In genomic region chr19:29196186-29196585, GRCm38 (mm10) we compare ENCODE assay signal across 22 mouse cellular contexts. TPM values are rescaled to one million over a fixed set of nuclear protein-coding genes. Genes with fewer than 3 reads are reported as not detected.
A peak's percentile ranks its signal among the peaks of the same experiment; 100 is the strongest.
DNase-seq lines count a peak whose midpoint lies in the region; ATAC-seq and TF ChIP-seq lines count a peak whose summit lies in the region.
"Had no signal": no experiment of that assay in that cellular context is flagged by ENCODE, and none has a peak within 500 bp of the region (broad histone marks: within the 10 kb centered on the region; RNA-seq: fewer than 3 reads in every experiment).

No protein-coding gene starts in this region.

- H3K9me3 ChIP-seq in liver, postnatal 0 days (ENCODE audit: low read length) = peaks cover 4% of the 10 kb centered on the region; the same call in 1 of the 2 replicates
- H3K9me3 ChIP-seq in liver, embryonic 12.5 days (replicated peaks) = 0 out of 2 replicates have a peak, but pooled peaks cover 5% of the 10 kb centered on the region
- H3K9me3 ChIP-seq in embryonic facial prominence, embryonic 10.5 days = no peaks in the 10 kb centered on the region
- H3K9me3 ChIP-seq: embryonic facial prominence, embryonic 12.5 days; forebrain, embryonic 13.5 days; forebrain, embryonic 15.5 days had no signal

- intact Hi-C loops in heart, postnatal 10 days (cut with DNase I) = no loop called here

- ATAC-seq in liver, postnatal 0 days = no peak
- no peak for ATAC-seq in liver, embryonic 12.5 days
- ATAC-seq in megakaryocyte progenitor cell, adult 5-6 weeks (replicated peaks; ENCODE audit: poor library complexity) = peak; percentile 69
- ATAC-seq: activated CD4-positive, CD25-positive, alpha-beta regulatory T cell, adult 4 months; forebrain, embryonic 13.5 days; forebrain, embryonic 15.5 days; forebrain, postnatal 0 days; Patski had no signal

- peak; percentile 80 for TF ChIP-seq EP300 in liver, postnatal 0 days (IDR thresholded peaks at IDR 0.05; ENCODE audit: low read depth)

- no peaks in the 10 kb centered on the region for H3K36me3 ChIP-seq in liver, postnatal 0 days (replicated peaks; ENCODE audit: insufficient read depth, low read length)
- H3K36me3 ChIP-seq in liver, embryonic 12.5 days = no peaks in the 10 kb centered on the region
- no peaks in the 10 kb centered on the region for H3K36me3 ChIP-seq in embryonic facial prominence, embryonic 10.5 days (replicated peaks)
- H3K36me3 ChIP-seq: embryonic facial prominence, embryonic 12.5 days; forebrain, embryonic 15.5 days had no signal

- no peak overlapping the region for H3K4me2 ChIP-seq in liver, postnatal 0 days (ENCODE audit: low read depth, low read length)
- H3K4me2 ChIP-seq in liver, embryonic 12.5 days = no peak overlapping the region
- H3K4me2 ChIP-seq: embryonic facial prominence, embryonic 12.5 days; forebrain, embryonic 13.5 days; forebrain, embryonic 15.5 days had no signal

- no peak overlapping the region for H3K27ac ChIP-seq in liver, postnatal 0 days (ENCODE audit: low read depth)
- H3K27ac ChIP-seq in liver, embryonic 12.5 days = no peak overlapping the region
- H3K27ac ChIP-seq in embryonic facial prominence, embryonic 10.5 days (replicated peaks) = no peak overlapping the region
- H3K27ac ChIP-seq: embryonic facial prominence, embryonic 12.5 days; forebrain, embryonic 13.5 days; forebrain, embryonic 15.5 days had no signal

- no peak overlapping the region for H3K9ac ChIP-seq in liver, postnatal 0 days (replicated peaks)
- no peak overlapping the region for H3K9ac ChIP-seq in liver, embryonic 12.5 days
- H3K9ac ChIP-seq: embryonic facial prominence, embryonic 12.5 days; forebrain, embryonic 13.5 days; forebrain, embryonic 15.5 days; forebrain, postnatal 0 days had no signal

- H3K4me3 ChIP-seq in liver, postnatal 0 days (ENCODE audit: low read depth, low read length) = no peak overlapping the region
- no peak overlapping the region for H3K4me3 ChIP-seq in liver, embryonic 12.5 days
- H3K4me3 ChIP-seq in embryonic facial prominence, embryonic 10.5 days = no peak overlapping the region
- H3K4me3 ChIP-seq: embryonic facial prominence, embryonic 12.5 days; forebrain, embryonic 13.5 days; forebrain, embryonic 15.5 days had no signal

- H3K27me3 ChIP-seq in liver, postnatal 0 days (ENCODE audit: insufficient read depth, low read length) = no peaks in the 10 kb centered on the region
- H3K27me3 ChIP-seq in liver, embryonic 12.5 days (replicated peaks) = no peaks in the 10 kb centered on the region
- H3K27me3 ChIP-seq in embryonic facial prominence, embryonic 10.5 days (replicated peaks; ENCODE audit: low read depth, poor library complexity, severe bottlenecking) = no peaks in the 10 kb centered on the region
- H3K27me3 ChIP-seq: embryonic facial prominence, embryonic 12.5 days; forebrain, embryonic 13.5 days; forebrain, embryonic 15.5 days had no signal

- no peak for TF ChIP-seq CTCF in liver, postnatal 0 days (IDR thresholded peaks at IDR 0.05; ENCODE audit: low read depth)

- WGBS in liver, postnatal 0 days (ENCODE audit: insufficient replicate concordance) = 54% methylated on average over 4 of the region's 4 CpGs
- 43% methylated on average over 4 of the region's 4 CpGs for WGBS in liver, embryonic 12.5 days (ENCODE audit: insufficient replicate concordance)
- 91% methylated on average over 4 of the region's 4 CpGs for WGBS in embryonic facial prominence, embryonic 10.5 days

- no peak for DNase-seq in liver, postnatal 0 days
- peak; percentile 32 for DNase-seq in c-Kit-positive CD71-positive TER-119-negative erythroid progenitor cells, embryonic 14.5 days (ENCODE audit: low read depth)
- no peak for DNase-seq in heart, postnatal 10 days
- no peak for DNase-seq in embryonic facial prominence, embryonic 10.5 days (ENCODE audit: low spot score)
- DNase-seq in cerebellum, adult 9-11 months = no peak
- DNase-seq: adrenal gland, adult 8-10 months; adrenal gland, postnatal 14 days; adrenal gland, postnatal 36 days; cerebellum, adult 11-12 months; cerebellum, adult 2 months; cerebellum, adult 9-10 months; cerebellum, postnatal 14 days; cerebellum, postnatal 36 days; embryo, embryonic 11 days; forebrain, postnatal 0 days had no signal

- peaks cover 8% of the 10 kb centered on the region; the same call in 1 of the 2 replicates for H3K4me1 ChIP-seq in liver, postnatal 0 days (ENCODE audit: insufficient read depth)
- peaks cover 34% of the 10 kb centered on the region for H3K4me1 ChIP-seq in liver, embryonic 12.5 days
- no peaks in the 10 kb centered on the region for H3K4me1 ChIP-seq in embryonic facial prominence, embryonic 10.5 days
- H3K4me1 ChIP-seq: embryonic facial prominence, embryonic 12.5 days; forebrain, embryonic 13.5 days; forebrain, embryonic 15.5 days had no signal

RNA-seq across cellular contexts. Expression of gene Jak2, which starts 55.4 kb away (rescaled TPM):
- 5.6 and 6.0 TPM in 2 replicates for polyA plus RNA-seq in liver, postnatal 0 days (2015; fragmentation: Nextera tagmentation; extraction: Ambion mirVana)
- 21.1 and 22.4 TPM in 2 replicates for polyA plus RNA-seq in liver, embryonic 12.5 days (2016; fragmentation: Nextera tagmentation; extraction: Ambion mirVana)
- 41.2 and 41.7 TPM in 2 replicates for total RNA-seq in megakaryocyte progenitor cell, adult 5-6 weeks (2015)
- 36.7 and 43.8 TPM in 2 replicates for total RNA-seq in megakaryocyte progenitor cell, adult 5-6 weeks (2017)
- 10 to 100 TPM; 16.9 to 17.6 TPM for total RNA-seq in heart, postnatal 10 days (2021)
- polyA plus RNA-seq in embryonic facial prominence, embryonic 10.5 days (2016; fragmentation: Nextera tagmentation; extraction: Ambion mirVana) = 6.7 and 6.9 TPM in 2 replicates
